ENCODE assay signal across 10 mouse cellular contexts in genomic region chr11:46090951-46091667, GRCm38 (mm10). TPM values are rescaled to one million over a fixed set of nuclear protein-coding genes. Genes with fewer than 3 reads are reported as not detected.
DNase-seq lines count a peak whose midpoint lies in the region; ATAC-seq lines count a peak whose summit lies in the region.
"Had no signal": no experiment of that assay in that cellular context is flagged by ENCODE, and none has a peak within 500 bp of the region (broad histone marks: within the 10 kb centered on the region; RNA-seq: fewer than 3 reads in every experiment).

No protein-coding gene starts in this region.

- peaks cover 23% of the 10 kb centered on the region for H3K4me1 ChIP-seq in kidney, embryonic 16.5 days (ENCODE audit: insufficient read depth, low read length)

- H3K36me3 ChIP-seq in kidney, embryonic 16.5 days (ENCODE audit: insufficient read depth, low read length) = no peaks in the 10 kb centered on the region; the same call in 1 of the 2 replicates

- no peak overlapping the region for H3K4me2 ChIP-seq in kidney, embryonic 16.5 days (replicated peaks; ENCODE audit: low read depth, low read length)

- no peak overlapping the region for H3K4me3 ChIP-seq in kidney, embryonic 16.5 days (ENCODE audit: low read length)

- peak overlapping the region; percentile 67; the same call in 1 of the 2 replicates for H3K27ac ChIP-seq in kidney, embryonic 16.5 days (ENCODE audit: low read length)

- no peaks in the 10 kb centered on the region for H3K27me3 ChIP-seq in kidney, embryonic 16.5 days (ENCODE audit: insufficient read depth, low read length)

- H3K9ac ChIP-seq in kidney, embryonic 16.5 days (replicated peaks; ENCODE audit: low read length) = no peak overlapping the region

- WGBS in kidney, embryonic 16.5 days = 24% methylated on average over 10 of the region's 10 CpGs

- peak; percentile 15 for DNase-seq in embryo, embryonic 10 days (ENCODE audit: low spot score)
- no peak for DNase-seq in embryo, embryonic 9.5 days (ENCODE audit: extremely low spot score)
- no peak for DNase-seq in kidney, postnatal 36 days
- peak; percentile 12 for DNase-seq in embryo, embryonic 11 days
- peak; percentile 53 for DNase-seq in mesoderm, embryonic 11.5 days (ENCODE audit: low read depth, low spot score)
- no peak for DNase-seq in cerebellum, adult 18-20 months
- DNase-seq in right cerebral cortex, adult 2 months (ENCODE audit: low spot score in 2 of 2) = no peak
- DNase-seq: cerebellum, postnatal 36 days; thymus, postnatal 36 days had no signal

- no peaks in the 10 kb centered on the region for H3K9me3 ChIP-seq in kidney, embryonic 16.5 days (ENCODE audit: low read length)

- no peak for ATAC-seq in kidney, embryonic 16.5 days (ENCODE audit: low FRiP score, low TSS enrichment)

RNA-seq across cellular contexts. Expression of gene Adam19, which starts 35.3 kb away (rescaled TPM):
- 16.5 and 18.0 TPM in 2 replicates for polyA plus RNA-seq in kidney, embryonic 16.5 days (2015; fragmentation: Nextera tagmentation; extraction: Ambion mirVana)

RNA-seq across cellular contexts. Expression of gene Gm12166, which starts 39.0 kb away (rescaled TPM):
- polyA plus RNA-seq in kidney, embryonic 16.5 days (2015; fragmentation: Nextera tagmentation; extraction: Ambion mirVana) = 3.4 and 11.5 TPM in 2 replicates

Comparison
In these comparisons a context has a peak if more than half of its experiments do, and no peak if none do; other contexts are left out.
1. DNase-seq: peak in embryo, embryonic 10 days (single experiment), embryo, embryonic 11 days (single experiment) and mesoderm, embryonic 11.5 days (single experiment); none in embryo, embryonic 9.5 days (single experiment), kidney, postnatal 36 days (0 of 2), cerebellum, adult 18-20 months (0 of 2) and right cerebral cortex, adult 2 months (0 of 2).